Mouse (Mus musculus): ENCODE measurements around the gene Tacc3. TPM values are rescaled to one million over a fixed set of nuclear protein-coding genes. Genes with fewer than 3 reads are reported as not detected.

Tacc3 gene
- polyA plus RNA-seq, 1 experiment from 2014 or later, result 71.9 TPM

DNA sequence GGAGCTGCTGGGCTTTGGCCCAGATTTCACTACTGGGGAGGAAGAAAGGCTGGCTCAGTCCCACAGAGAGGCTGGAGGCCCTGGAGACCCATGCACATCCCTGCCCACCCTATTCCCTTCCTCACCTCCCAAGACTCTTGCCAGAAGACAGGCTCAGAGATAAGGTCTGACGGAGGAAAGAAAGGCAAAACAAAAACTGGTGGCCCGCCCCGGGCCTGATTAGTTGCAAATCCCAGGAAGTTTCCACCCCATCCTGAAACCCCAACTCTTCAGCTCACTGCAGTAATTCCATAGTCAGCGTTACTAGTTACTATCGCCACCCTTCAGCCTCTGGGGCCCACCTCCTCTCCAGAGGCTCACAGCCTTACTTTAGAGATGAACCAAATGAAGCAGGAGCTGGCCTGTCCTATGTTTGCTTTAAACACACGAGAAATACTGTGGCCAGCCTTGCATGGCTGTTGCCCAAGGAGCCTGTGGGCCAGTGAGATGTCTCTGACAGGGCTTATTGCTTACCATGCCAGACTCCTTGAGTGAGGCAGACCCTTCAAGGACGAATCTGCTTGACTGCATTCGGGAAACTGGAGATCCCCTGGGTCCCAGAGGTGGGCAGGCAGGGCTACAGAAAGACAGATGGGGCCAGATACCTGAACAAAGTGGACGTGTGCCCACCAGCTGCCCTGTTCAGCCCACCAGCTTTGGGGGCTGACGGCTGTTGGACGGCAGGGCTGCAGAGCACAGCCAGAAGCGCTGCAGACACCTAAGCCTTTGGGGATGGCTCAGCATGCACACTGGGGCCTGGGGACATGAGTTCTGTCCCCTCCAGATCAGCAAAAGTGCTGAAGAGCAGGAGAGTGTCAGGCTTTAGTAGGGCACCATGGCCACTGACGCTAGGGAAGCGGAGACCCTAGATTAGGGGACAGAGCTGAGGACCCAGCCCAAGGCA lies 30.6 kb downstream of the Tacc3 start:
- Histone ChIP-seq H3K36me3 (ENCODE audit: control insufficient read depth, insufficient read depth) (no peaks in the 10 kb centered on the region), H3K9me3 (ENCODE audit: control insufficient read depth, low read length) (no peaks in the 10 kb centered on the region), H3K9ac (replicated peaks; ENCODE audit: low read depth, low read length) (peak overlapping the region; percentile 41), H3K4me1 (replicated peaks; ENCODE audit: control insufficient read depth, insufficient read depth, low read length) (peaks cover 30% of the 10 kb centered on the region), H3K4me2 (ENCODE audit: low read length) (no peak overlapping the region), H3K4me3 (replicated peaks; ENCODE audit: low read length) (no peak overlapping the region), H3K27ac (ENCODE audit: low read length) (peak overlapping the region; percentile 80), H3K27me3 (replicated peaks; ENCODE audit: control insufficient read depth, insufficient read depth, low read length) (no peaks in the 10 kb centered on the region)
- 30% methylated on average over 14 of the region's 14 CpGs for WGBS
- no peak for ATAC-seq

DNA sequence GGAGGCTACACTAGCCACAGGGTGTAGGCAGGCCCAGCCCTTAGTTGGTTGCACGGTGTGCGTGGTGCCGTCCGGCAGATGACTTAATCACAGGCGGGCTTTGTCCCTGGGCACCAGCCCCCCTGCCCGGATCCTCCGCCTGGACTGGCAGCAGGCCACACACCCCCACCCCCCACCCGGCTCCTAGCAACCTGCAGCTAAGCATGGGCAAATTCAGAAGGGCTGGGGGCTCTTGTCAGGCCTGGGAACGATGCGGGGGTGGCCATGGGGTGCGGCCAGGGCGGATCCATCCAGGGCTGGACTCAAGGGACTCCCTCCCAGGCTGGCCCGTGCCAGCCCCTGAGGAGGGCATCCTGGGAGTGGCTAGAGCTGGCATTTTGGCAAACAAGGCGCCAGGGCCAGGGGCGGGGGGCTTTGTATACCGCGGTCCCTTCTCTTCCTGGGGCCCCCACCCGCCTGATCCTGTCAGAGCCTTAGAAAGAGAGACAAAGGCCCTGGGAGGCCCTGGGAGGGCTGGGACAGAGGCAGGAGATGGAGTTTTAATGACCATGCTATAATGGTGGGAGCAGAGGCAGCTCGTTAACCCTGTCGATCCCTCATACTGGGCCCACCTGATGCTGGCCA lies 31.4 kb downstream of the Tacc3 start:
- Histone ChIP-seq H3K27ac (ENCODE audit: low read length) (peak overlapping the region; percentile 80), H3K4me3 (replicated peaks; ENCODE audit: low read length) (no peak overlapping the region), H3K4me1 (replicated peaks; ENCODE audit: control insufficient read depth, insufficient read depth, low read length) (peaks cover 33% of the 10 kb centered on the region), H3K4me2 (ENCODE audit: low read length) (no peak overlapping the region), H3K27me3 (replicated peaks; ENCODE audit: control insufficient read depth, insufficient read depth, low read length) (0 out of 2 replicates have a peak, but pooled peaks cover 3% of the 10 kb centered on the region), H3K9ac (replicated peaks; ENCODE audit: low read depth, low read length) (peak overlapping the region; percentile 41), H3K36me3 (ENCODE audit: control insufficient read depth, insufficient read depth) (no peaks in the 10 kb centered on the region), H3K9me3 (ENCODE audit: control insufficient read depth, low read length) (no peaks in the 10 kb centered on the region)
- 13% methylated on average over 20 of the region's 20 CpGs for WGBS
- peak; percentile 88 for ATAC-seq

DNA sequence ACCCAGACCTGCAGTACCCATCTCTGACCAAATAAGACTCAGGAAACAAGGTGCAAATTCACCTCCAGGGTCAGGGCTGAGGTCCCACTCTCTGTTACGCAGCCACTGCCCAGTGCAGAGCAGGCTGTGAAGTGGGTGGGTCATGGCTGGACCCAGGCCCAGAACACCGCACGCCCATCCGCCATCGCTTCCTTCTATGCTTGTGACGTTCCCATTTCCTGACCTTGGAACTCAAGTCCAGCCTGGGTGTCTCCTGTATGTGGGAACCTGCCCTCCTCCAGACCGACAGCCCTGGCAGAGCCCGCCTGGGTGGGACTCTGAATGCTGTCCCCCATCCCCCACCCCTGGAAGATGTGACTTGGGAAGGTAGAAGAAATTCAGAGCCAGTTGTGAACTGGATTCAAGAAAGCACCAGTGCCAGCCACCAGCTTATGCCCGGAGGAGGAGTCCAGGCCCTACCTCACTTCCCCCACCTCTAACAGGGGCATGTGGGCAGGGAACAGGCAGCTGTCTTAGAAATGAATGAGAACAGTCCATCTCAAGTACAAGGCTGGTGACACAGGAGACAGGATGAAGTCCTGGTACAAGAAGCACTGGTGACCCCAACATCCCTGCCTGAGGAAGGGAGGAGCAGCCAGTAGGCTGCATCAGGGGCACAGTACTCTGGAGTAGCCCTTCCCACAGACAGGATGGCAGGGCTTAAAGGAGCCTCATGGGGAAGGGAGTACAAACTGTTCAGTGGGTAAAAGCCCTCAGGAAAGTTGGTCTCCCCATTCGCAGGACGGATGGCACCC lies 32.1 kb downstream of the Tacc3 start:
- Histone ChIP-seq H3K4me3 (replicated peaks; ENCODE audit: low read length) (no peak overlapping the region), H3K4me1 (replicated peaks; ENCODE audit: control insufficient read depth, insufficient read depth, low read length) (peaks cover 39% of the 10 kb centered on the region), H3K4me2 (ENCODE audit: low read length) (no peak overlapping the region), H3K9ac (replicated peaks; ENCODE audit: low read depth, low read length) (peak overlapping the region; percentile 41), H3K27ac (ENCODE audit: low read length) (peak overlapping the region; percentile 80), H3K9me3 (ENCODE audit: control insufficient read depth, low read length) (no peaks in the 10 kb centered on the region), H3K36me3 (ENCODE audit: control insufficient read depth, insufficient read depth) (no peaks in the 10 kb centered on the region), H3K27me3 (replicated peaks; ENCODE audit: control insufficient read depth, insufficient read depth, low read length) (0 out of 2 replicates have a peak, but pooled peaks cover 3% of the 10 kb centered on the region)
- 35% methylated on average over 11 of the region's 11 CpGs for whole genome bisulfite sequencing
- peak; percentile 11 for ATAC-seq

DNA sequence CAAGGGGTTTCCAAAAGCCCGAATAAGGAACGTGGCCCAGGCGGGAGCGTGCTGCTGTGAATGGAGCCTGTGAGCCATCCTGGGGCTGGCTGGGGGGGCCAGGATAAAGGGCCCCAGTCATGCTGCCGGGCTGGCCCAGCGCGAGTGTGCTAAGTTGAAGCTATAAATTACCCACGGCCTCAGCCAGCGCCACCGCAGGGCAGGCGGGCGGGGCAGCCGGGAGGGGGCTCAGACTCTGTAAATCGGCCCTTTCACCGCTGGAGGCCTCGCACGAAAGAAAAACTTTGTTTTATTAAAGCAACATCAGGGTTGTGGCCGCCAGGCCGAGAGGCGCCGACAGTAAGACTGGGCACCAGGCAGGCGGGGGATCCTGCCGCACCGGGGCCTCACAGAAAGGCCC lies 34.5 kb downstream of the Tacc3 start:
- no peak for ATAC-seq
- peaks cover 58% of the 10 kb centered on the region for H3K4me1 ChIP-seq (replicated peaks; ENCODE audit: control insufficient read depth, insufficient read depth, low read length)
- H3K27ac ChIP-seq (ENCODE audit: low read length), result peak overlapping the region; percentile 65
- H3K36me3 ChIP-seq (ENCODE audit: control insufficient read depth, insufficient read depth), result no peaks in the 10 kb centered on the region
- no peak overlapping the region for H3K4me3 ChIP-seq (replicated peaks; ENCODE audit: low read length)
- peak overlapping the region; percentile 46 for H3K9ac ChIP-seq (replicated peaks; ENCODE audit: low read depth, low read length)
- H3K4me2 ChIP-seq (ENCODE audit: low read length), result 0 out of 2 replicates have a peak overlapping the region, but pooled peaks have one; percentile 11
- 4% methylated on average over 24 of the region's 24 CpGs for WGBS
- 0 out of 2 replicates have a peak, but pooled peaks cover 6% of the 10 kb centered on the region for H3K27me3 ChIP-seq (replicated peaks; ENCODE audit: control insufficient read depth, insufficient read depth, low read length)
- no peaks in the 10 kb centered on the region for H3K9me3 ChIP-seq (ENCODE audit: control insufficient read depth, low read length)

DNA sequence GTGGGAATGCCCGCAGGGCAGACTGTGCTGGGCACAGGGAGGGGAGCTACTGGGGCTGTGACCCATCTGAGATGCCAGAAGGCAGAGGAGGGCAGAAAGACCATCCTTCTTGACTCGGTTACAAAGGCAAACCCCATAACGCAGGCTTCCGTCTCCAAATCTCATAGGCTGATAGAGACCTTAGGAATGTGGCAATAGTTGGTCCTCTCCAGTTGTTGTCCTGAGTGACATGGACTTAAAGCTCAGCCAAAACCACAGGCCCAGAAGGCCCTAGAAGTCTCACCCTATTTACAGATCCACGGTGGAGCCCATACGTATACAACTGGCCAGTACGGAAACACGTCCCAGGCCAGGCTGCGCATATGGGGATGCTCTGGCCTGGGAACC lies 36.5 kb downstream of the Tacc3 start:
- Histone ChIP-seq H3K27ac (ENCODE audit: low read length) (no peak overlapping the region), H3K36me3 (ENCODE audit: control insufficient read depth, insufficient read depth) (no peaks in the 10 kb centered on the region), H3K4me3 (replicated peaks; ENCODE audit: low read length) (no peak overlapping the region), H3K4me1 (replicated peaks; ENCODE audit: control insufficient read depth, insufficient read depth, low read length) (peaks cover 58% of the 10 kb centered on the region), H3K9me3 (ENCODE audit: control insufficient read depth, low read length) (no peaks in the 10 kb centered on the region), H3K4me2 (ENCODE audit: low read length) (peak overlapping the region; percentile 83), H3K27me3 (replicated peaks; ENCODE audit: control insufficient read depth, insufficient read depth, low read length) (0 out of 2 replicates have a peak, but pooled peaks cover 6% of the 10 kb centered on the region), H3K9ac (replicated peaks; ENCODE audit: low read depth, low read length) (no peak overlapping the region; the same call in 1 of the 2 replicates)
- WGBS, result 28% methylated on average over 9 of the region's 9 CpGs
- no peak for ATAC-seq

DNA sequence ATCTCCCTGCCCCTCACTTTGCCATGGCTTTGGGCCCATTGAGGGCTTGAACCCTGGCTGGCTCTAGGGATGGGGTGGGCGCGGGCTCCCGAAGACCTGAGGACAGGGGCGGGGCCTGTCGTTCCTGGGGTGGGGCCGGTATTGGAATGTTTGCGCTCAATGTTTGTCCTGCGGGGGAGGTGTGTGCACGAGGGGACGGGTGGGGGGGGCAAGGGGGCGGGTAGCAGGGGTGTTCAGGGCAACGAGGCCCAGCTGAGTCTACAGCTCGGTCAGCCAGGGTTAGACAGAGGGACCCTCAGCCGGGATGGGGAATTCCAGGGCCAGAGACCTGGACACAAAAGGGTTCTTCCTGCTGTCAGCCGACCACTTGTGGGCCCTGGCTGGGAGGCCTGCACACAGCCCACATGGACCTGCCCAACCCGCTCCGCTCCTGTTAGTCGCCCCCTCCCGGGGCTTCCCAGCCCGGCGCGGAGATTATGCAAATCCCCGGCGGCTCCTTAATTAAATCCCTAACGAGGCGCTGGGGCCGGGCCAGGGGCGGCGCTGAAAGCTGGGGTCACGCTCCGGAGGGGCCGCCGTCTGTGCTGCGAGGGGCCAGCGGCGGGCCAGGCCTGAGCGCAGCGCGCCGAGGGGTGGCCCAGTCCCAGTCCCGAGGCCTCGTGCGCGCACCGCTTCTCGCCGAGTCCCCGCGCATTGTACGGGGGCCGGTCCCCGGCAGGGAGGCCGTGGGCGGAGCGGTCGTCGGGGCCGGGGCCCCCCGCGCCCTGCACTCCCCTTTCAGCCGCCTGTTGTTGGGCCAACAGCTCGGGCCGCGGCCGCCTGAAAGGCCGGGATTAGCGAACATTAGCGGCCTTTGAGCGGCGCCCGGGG lies 37.2 kb downstream of the Tacc3 start:
- ATAC-seq, result peak; percentile 81
- H3K4me2 ChIP-seq (ENCODE audit: low read length), result peak overlapping the region; percentile 83
- H3K4me1 ChIP-seq (replicated peaks; ENCODE audit: control insufficient read depth, insufficient read depth, low read length), result peaks cover 58% of the 10 kb centered on the region
- no peaks in the 10 kb centered on the region for H3K9me3 ChIP-seq (ENCODE audit: control insufficient read depth, low read length)
- WGBS, result 2% methylated on average over 61 of the region's 71 CpGs
- H3K27me3 ChIP-seq (replicated peaks; ENCODE audit: control insufficient read depth, insufficient read depth, low read length), result 0 out of 2 replicates have a peak, but pooled peaks cover 6% of the 10 kb centered on the region
- H3K9ac ChIP-seq (replicated peaks; ENCODE audit: low read depth, low read length), result peak overlapping the region; percentile 77
- H3K4me3 ChIP-seq (replicated peaks; ENCODE audit: low read length), result peak overlapping the region; percentile 53
- no peaks in the 10 kb centered on the region for H3K36me3 ChIP-seq (ENCODE audit: control insufficient read depth, insufficient read depth)
- peak overlapping the region; percentile 65 for H3K27ac ChIP-seq (ENCODE audit: low read length)

DNA sequence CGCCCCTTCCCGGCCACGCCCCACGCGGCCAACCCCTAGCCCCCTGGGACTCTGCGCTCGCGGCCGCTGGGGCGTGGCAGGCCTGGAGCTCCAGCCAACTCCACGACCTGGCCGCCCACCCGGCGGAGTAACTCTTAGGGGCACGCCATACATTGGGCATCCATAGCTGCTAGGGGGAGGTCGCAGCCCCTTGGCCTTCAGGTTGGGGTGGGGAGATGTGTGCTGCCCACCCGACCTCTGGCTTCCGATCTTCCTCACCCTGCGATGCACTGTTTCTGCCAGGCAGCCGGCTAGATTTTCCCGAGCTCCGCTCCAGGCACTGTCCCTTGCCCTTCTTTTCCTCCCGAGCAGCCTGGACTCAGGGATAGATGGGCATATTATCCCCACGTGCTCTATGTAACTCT lies 37.8 kb downstream of the Tacc3 start:
- H3K9me3 ChIP-seq (ENCODE audit: control insufficient read depth, low read length), result no peaks in the 10 kb centered on the region
- H3K27me3 ChIP-seq (replicated peaks; ENCODE audit: control insufficient read depth, insufficient read depth, low read length), result 0 out of 2 replicates have a peak, but pooled peaks cover 6% of the 10 kb centered on the region
- WGBS, result 1% methylated on average over 23 of the region's 24 CpGs
- H3K36me3 ChIP-seq (ENCODE audit: control insufficient read depth, insufficient read depth), result no peaks in the 10 kb centered on the region
- peaks cover 57% of the 10 kb centered on the region for H3K4me1 ChIP-seq (replicated peaks; ENCODE audit: control insufficient read depth, insufficient read depth, low read length)
- peak overlapping the region; percentile 65 for H3K27ac ChIP-seq (ENCODE audit: low read length)
- H3K4me2 ChIP-seq (ENCODE audit: low read length), result peak overlapping the region; percentile 83
- peak overlapping the region; percentile 53 for H3K4me3 ChIP-seq (replicated peaks; ENCODE audit: low read length)
- H3K9ac ChIP-seq (replicated peaks; ENCODE audit: low read depth, low read length), result peak overlapping the region; percentile 77
- ATAC-seq, result no peak

DNA sequence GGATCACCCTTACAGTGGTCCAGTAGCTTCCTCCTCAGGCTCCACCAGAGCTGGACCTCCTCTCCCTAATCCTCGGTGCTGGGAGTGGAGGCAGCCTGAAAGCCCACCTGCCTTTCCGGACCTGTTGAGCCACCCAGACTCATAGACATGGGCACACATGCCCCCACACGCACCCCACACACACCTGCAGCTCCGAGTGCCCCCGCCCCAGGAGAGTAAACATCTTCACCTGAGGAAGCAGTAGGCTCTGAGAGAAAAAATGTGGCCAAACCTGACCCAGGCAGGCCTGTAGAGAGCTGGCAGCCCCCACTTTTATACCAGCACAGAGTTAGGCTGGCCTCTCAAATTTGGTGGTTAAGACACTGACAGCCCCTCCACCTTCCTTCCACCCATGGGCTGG lies 38.5 kb downstream of the Tacc3 start:
- Histone ChIP-seq H3K36me3 (ENCODE audit: control insufficient read depth, insufficient read depth) (no peaks in the 10 kb centered on the region), H3K27me3 (replicated peaks; ENCODE audit: control insufficient read depth, insufficient read depth, low read length) (0 out of 2 replicates have a peak, but pooled peaks cover 6% of the 10 kb centered on the region), H3K9me3 (ENCODE audit: control insufficient read depth, low read length) (no peaks in the 10 kb centered on the region), H3K4me3 (replicated peaks; ENCODE audit: low read length) (no peak overlapping the region), H3K4me2 (ENCODE audit: low read length) (no peak overlapping the region), H3K4me1 (replicated peaks; ENCODE audit: control insufficient read depth, insufficient read depth, low read length) (peaks cover 57% of the 10 kb centered on the region), H3K9ac (replicated peaks; ENCODE audit: low read depth, low read length) (no peak overlapping the region), H3K27ac (ENCODE audit: low read length) (no peak overlapping the region)
- ATAC-seq, result no peak
- 47% methylated on average over 5 of the region's 5 CpGs for WGBS

Measured in forebrain, embryonic 16.5 days (tissue).